Mouse (Mus musculus) kidney, adult 2 months (tissue): Measurements from ENCODE around the gene Cacna2d4.

ENCODE experiments used
- CTCF ChIP-seq: fragments of 200-500 bp; conservative IDR thresholded peaks from 2 replicates; pipeline ENCODE4 v1.5.1; 2011; ENCODE audit warnings: low read depth, mild to moderate bottlenecking, control low read depth, low read length, moderate library complexity, mixed read lengths; ENCODE audit not compliant: insufficient read depth, insufficient read length
- POLR2A ChIP-seq: fragments of 200-500 bp; IDR thresholded peaks from one replicate; pipeline ENCODE4 v1.6.1; 2011; ENCODE audit warnings: low read depth, low read length, control low read depth

GRCm38 (mm10) chr6:119318732-119319131, 82.4 kb downstream of the Cacna2d4 start:
- TF ChIP-seq POLR2A = no peak
- no peak for TF ChIP-seq CTCF
